Mouse (Mus musculus): ENCODE data around the gene Thbs2.

Gene Thbs2

DNA sequence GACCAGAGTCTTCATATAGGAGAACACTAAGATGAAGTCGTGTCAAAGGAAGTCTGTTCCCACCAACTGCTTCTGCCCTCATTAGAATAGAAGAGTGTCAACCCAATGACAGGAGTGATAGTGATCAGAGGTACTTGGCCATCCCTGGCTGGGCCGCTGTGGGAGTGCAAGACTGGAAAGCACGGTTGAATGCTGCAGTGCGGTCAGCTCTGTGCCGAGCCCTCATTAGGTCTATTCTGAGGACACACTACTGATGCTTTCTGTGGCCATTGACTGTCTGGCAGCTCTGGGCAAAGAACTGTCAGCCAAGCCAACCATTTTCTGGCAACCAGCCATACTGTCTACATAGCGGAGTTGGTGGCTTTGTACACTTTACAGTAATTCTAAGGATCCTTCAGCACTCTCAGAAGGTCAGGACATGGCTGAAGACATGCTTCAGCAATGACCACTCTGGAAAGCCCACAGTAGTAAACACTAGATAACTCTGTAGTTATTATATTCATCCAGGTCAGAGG is 2.3 kb upstream of the Thbs2 start:
- no peak for DNase-seq

DNA sequence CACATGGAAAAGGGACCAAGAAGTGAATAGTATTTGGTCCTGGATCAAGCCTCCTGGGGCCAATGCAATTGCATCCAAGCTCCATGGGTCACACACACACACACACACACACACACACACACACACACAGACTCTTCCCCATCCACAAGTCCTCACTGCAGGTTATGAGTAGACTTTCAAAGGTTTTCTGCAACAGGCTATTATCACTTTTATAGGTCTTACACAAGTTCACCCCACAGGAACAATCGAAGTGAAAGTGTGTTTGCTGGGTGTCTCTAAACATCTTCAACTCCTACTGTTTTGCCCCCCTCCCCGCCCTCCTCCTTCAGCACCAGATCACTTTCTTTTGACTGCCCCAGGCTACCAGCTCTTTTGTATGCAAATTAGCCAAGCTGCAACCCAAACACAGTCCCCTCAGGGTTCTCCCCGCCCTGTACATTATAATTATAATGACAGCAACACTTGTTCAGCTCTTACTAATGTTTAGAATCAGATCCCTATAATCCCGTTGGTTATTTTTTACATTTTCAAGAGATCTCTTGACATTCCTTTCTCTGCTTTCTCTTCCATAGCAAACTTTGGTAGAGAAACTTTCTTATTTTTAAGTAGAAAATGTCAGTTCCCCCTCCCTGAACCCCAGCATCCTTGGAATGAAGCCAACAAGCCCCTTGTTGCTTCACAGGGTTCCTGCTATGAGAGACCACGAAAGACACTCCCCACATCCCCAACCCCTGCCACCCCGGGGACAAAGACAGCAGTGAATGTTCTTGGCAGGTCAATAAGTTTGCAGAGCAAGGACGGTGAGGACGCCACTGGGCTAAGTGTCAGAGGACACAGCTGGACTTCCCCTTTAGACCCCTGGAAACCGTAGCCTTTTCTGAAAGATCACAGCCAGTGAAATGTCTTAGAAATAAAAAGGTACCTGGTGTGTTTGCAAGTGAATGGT is 714 bp downstream of the Thbs2 start:
- DNase-seq = no peak

DNA sequence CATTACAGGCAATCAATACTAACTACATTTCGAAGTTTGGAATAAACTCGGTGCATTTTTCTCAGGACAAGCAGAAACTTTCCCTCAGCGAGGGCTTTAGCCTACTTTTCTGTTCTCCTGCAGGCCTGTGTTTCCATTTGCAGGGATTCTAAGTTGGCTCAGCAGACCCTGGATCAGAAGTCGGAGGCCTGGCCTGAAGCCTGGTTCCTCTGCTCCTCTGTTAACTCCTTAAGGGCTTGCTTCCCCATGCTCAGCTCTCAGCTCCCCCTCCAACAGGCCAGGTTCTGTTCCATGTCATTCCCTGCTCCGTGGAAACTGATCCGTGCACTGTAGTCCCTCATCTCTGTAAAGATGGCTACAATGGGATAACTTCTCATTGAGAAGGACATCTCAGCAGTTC is 2.1 kb downstream of the Thbs2 start:
- no peak for DNase-seq

DNA sequence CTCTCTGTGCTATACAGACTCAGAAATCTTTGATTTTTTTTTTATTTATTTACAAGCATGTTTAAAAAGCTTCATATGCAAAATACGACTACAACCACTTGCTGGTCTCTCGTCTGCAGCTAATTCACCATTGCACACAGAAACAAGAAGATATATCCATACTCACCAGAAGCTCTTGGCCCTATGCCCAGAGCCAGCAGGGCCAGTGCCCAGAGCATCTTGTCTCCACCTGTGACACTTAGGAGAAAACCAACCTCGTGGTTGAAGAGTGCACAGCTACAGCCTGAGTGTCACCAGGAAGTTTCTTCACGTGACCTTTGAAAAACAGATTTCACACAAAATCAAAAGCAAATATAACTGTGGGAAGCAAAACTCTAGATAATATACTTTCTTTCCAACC is 2.8 kb downstream of the Thbs2 start:
- DNase-seq = no peak

DNA sequence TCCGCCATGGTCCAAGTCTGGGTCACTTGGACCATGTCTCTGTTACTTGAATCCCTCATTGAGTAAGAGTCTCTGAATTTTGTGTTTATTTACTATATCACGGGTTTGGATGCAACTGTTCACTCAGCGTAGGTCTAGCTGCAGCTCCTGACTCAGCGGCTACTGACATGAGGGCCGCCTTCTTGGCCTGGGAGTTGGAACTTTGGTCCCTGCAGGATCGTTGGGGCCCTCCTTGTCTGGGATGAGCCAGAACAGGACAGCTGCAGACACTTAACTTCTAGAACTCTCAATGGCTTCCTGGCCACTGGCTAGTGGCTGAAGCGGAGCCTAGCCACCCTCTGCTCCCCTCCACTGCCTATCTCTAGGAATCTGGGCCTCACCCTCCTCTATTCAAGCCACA is 11.2 kb downstream of the Thbs2 start:
- DNase-seq = no peak

DNA sequence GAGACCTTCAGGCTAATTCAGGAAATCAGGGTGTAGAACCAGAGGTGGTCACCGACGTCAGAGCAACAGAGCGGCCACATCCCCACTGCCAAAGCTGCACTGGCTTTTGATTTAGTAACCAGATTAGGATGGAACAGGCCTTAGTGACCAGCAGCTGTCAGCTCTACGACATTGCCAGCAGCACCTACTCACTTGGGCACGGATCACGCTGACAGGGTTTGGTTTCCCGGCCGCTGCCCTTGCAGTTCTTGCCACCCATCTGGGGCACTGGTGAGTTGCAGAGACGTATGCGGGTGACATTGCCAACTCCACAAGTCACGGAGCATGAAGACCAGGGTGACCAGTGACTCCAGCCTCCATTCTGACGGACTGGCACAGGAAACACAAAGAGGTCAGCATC is 13.0 kb downstream of the Thbs2 start:
- no peak for DNase-seq

DNA sequence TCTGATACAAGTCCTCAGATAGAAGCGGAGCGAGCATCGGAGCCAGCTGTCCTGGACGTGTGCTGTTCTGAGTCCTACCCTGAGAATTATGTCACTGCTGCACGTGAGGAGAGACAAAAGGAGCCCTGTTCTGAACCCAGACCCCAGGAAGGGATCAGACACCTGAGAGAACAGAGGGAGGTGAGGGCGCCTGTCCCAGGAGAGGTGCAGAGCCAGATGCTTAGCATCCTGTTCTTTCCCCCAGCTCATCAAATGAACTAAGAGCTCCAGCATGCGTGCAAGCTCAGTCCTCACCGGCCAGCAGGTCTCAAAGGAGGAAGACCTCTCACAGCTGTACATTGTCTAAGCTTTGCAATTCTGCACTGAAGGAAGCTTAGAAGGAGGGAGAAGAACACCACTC is 16.8 kb downstream of the Thbs2 start:
- no peak for DNase-seq

DNA sequence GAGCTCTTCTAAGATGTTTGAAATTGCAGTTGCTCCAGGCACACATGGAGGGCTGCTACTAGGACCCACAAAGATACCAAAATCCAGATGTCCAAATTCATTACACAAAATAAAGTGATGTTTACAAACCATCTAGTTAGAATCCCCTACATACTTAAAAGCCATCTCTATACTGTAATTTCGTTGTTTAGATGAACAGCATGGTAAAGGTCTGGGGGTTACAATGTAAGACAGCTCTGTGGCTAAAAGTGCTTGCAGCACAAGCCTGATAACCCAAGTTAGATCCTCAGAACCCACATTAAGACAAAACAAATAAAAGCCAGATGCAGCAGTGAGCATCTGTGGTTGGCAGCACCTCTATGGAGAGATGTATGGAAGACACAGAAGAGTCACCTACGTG is 18.5 kb downstream of the Thbs2 start:
- no peak for DNase-seq

DNA sequence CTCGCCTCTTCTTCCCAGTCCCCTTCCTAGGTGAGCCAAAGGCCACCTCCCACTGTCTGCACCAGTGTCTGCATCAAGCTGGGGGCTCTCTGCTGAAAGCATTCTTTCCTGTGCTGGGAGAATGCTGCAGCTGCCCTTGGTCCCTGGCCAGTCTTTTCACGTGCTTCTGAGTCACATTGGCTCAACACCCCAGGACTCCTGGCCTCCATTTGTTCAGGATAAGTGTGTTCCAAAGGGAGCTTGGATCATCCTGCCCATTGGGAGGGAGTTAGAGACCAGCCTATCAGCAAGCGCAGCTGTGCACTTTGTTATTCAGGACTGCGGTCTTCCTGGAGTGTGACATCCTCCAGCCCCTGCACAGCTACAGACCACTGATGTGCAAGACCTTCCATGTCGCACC is 21.6 kb downstream of the Thbs2 start:
- DNase-seq = no peak

DNA sequence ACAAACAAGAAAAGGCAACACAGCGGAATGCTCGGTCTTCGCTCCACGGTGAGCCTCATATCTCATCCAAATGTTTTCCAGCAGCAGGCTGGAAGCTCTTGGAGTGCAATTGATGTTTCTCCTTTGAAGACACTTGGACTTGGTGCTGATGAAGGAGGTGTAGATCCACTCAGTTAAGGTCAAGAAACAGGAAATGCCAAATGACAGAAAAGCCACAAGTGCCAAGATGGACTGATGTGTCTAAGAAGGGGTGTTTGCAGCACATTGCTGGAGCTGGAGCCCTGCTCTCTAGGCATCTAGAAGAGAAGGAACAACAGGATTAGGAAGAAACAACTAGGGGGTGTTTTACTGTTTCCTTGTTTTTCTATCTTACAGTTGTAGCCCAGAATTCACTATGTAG is 26.8 kb downstream of the Thbs2 start:
- DNase-seq = no peak

DNA sequence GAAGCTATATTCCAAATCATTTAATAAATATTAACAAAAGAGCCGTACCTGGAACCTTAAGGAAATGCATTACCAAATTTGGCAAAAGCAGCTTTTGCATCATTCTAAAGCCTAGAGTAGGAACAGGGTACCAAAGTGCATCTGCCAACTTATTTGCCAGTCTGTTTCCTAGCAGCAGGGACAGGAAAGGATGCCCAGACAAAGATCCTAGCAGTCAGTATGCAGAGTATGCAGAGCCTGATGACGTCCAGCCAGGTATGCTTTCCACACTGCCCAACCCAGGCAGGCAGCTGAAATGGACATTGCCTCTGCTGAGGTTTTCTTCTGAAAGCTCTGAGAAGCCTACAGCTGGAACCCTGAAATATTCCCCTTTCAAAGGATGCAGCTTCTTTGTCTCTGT is 27.6 kb downstream of the Thbs2 start:
- no peak for DNase-seq

DNA sequence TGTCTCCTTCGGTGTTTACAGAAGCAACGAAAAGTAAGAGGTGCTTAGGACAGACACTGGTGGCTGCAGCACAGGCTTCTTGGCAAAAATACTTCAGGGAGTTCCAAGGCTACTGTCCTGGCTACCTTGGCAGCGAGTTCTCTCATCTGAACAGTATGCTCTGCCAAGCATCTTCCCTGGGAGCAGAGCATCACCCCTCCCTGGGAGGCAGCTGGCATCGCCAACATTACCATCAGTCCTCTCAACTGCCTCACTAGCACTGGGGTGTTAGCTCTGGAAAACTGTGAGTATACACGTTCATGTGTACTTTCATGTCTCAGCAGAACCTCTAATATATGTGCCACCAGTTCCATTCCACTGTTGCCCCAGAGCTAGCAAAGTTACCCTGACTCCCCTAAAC is 30.7 kb downstream of the Thbs2 start:
- no peak for DNase-seq

DNA sequence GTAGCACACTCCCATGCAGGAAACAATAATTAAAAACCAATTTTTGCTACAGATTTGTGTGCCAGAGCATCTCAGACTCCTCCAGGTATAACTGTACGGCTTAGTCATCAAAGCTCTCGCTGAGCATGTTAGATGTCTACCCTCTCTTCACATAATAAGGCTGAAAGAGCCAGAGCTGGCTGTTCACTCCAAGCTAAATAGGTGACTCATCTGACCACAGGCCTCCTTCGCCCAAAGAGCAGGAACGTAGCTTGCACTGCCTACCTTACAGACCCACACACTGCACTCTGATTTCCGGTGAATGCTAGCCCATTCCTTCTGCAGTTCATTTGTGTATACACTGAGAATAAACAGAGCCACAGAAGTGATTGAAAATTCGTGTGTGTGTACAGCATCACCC is 31.6 kb downstream of the Thbs2 start:
- no peak for DNase-seq

DNA sequence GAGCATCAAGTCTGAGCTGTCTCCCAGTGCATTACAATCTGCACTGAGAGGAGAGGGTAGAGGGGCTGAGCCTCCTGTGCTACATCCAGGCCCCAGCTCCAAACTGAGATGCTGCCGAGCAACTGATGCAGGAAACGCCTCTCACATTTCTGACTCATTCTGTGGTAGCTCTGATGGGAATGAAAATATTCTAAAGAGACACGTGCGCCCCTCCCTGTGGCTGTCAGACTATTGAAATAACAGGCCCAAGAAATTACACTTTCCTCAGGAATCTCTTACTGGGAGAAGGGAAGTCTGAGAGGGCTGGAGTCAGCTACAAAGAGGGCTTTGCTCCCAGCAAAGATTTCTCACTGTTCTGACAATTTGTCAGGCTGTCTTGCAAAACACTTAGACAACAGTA is 34.3 kb downstream of the Thbs2 start:
- no peak for DNase-seq

DNA sequence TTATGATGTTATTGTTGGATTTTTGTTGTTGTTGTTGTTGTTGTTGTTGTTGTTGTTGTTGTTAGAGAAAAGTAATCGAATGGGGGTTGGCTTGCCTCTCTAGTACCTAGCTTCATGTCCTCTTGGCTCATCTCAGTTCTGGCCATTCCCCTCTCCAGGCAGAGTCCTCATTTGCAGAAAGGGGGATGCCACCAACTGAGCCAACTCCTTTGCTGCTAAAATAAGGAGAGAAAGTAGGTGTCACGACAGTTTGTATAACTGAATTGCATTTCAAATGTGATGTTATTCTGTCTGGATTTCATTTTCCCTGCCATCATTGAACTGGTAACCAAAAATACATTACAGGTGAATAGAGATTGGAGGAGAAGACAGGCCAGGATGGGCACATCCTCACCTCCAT is 35.9 kb downstream of the Thbs2 start:
- no peak for DNase-seq

DNA sequence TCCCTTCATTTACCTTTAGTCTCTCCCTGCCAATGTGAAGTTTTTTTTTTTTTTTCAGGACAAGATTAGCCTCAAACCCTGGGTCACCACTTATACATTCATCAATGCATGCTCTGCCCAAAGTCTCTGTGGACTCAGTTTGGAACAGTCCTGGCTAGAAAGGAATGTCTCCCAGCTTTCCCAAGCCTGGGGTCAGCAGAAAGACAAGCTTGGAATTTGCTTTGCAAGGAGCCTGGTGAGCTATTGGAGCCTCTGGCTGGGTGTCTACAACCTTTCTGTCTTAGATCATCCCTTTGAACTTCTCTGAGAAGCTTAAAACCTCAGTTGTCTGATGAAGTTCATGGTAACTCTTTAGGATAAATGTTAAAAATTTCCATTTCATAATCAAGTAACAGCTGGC is 36.9 kb downstream of the Thbs2 start:
- DNase-seq = no peak

DNA sequence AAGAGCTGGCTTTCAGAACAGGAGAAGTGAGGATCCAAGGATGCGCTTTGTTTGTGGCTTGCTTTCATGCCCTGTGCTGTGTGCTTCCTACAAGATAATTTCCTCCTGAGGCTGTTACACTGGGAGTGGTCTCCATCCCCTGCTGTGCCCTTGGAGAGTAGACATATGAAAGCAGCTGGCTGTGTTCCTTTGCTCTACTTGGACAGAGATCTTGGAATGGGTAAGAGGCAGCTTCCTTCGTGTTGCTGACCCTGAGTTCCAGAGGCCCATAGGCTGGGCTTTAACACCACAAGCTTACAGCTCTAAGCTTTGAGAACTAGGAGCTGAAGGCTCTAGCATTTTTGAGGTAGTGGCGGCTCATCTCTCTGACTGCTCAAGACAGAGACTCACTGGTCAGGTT is 39.1 kb downstream of the Thbs2 start:
- no peak for DNase-seq

DNA sequence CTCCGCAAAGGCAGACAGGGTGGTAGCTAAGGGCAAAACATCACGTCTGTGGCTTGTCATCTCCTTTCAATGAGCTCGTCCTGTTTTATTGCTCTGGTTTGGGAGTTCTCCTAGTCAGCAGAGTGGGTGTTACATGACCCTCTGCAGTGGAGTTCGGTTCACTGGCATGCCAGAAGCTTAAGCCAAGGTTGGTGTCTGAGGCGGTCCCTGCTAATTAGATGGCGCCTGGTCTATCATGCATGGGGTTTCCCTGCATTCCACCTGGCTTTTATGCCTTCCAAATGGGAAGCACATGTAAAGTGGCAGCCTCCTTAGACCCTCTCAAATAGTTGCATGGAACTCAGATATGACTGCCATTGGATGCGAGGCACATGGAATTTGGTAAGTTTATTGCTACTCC is 42.0 kb downstream of the Thbs2 start:
- no peak for DNase-seq

DNA sequence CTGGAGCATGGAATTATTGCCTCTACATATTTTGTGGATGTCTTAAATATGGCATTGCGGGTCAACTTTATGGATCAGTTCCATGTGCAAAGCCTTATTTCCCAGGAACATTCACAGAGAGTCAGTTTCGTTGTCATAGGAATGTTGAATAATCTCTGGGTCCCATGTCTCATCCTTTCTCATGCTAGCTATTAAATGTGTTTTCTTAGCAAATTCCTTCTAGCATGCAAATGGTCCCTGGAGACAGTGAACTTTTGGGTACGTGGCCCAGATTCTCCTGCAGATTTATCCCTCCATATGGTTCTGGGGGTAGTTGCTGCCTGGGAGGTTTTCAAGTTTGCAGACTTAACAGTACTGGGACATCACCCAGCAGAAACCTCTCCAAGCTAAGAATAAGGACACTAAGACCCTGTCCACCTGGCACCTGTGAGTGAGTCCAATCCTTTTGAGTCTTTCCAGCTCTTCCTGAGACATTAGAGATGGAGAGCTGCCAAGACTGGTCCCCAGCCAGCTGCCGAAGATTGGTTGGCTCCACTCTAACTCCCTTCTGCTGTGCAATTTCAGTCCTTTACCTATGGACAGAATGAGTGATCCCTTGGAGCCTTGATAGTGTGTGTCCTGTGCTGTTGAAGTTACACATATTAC is 45.9 kb downstream of the Thbs2 start:
- DNase-seq = no peak

DNA sequence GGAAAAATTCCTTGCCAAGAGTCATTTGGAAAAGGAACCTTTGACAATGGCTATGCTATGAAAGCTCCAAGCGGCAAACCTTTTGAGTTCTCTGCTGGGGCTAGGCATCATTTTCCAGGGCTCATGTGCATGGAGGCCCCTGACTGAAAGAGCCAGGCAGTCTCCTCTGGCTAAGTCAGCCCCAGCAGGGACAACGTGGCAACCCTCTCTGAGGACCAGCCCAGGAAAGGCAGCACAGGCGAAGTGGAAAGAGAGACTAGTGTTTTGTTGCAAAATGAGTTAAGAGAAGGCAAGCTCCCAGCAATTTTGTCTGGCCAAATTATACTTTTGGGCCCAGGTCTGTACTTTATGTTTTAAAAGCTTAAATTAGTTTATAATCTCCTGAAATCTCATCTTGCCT is 50.0 kb downstream of the Thbs2 start:
- DNase-seq = no peak

DNA sequence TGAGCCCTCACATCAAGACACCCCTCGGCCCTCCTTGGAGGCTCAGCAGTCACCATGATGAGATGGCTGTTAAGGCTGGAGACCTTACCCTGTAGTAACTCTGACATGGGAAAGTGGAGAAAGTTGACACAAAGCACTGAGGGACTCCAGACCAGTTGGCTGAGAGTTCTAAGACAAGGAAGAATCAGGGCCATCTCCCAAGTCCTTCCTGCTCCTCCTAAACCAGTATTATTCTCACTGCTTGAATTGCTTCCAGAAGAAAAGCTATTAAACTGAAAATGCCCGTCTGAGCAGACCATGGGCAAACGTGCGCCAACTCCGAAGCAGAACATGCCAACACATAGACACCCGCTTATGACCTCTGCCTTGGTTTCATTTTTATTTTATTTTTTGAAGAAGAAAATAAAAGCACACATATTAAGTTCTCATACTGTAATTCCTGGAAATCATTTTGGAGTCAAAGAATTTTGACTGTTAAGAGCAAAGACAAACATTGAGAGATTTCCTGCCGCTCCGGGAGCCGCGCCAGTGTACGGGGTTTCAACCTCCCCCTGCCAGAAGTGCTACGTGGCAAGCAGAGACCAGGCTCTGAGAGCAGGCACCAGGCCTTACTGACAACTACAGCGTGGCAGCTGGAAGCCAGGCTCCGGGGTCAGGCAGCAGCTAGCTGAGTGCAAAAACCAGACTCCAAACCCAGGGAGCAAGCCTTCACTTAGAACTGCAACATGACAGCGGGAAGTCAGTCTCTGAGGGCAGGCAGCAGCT is 53.5 kb downstream of the Thbs2 start:
- DNase-seq = peak; percentile 21

DNA sequence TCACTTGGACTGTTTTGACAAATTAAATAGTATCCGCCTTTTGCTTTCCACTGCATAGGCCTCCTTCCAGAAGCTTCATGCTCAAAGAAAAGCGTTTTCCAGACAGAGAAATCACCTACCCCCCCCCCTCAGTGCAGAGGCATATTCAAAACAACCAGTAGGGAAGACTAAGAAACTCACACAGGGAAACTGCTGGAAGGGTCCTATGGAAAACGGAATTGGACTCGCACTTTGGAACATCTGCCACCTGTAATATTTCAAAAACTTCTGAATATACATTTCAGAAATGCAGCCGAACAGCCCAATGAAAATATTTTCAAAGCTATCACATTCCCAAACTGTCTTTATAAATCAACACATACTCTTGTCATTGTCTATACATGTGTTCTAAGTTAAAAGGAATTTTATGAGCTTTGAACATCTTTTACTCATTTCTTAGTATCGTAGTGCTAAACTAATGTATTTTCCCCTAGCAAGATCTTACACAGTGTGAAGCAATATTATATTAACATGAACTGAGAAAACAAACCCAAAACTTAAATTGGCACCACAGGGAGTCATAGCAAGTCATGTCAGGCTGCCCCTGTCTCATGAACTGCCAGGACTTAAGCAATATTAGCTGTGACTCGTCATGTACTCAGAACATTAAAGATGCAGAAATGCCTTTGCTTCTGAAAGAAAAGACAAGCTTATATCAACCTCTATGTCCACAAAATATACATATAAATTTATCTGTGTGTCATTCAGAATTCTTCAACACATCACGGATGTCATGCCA is 58.3 kb downstream of the Thbs2 start:
- DNase-seq = no peak

DNA sequence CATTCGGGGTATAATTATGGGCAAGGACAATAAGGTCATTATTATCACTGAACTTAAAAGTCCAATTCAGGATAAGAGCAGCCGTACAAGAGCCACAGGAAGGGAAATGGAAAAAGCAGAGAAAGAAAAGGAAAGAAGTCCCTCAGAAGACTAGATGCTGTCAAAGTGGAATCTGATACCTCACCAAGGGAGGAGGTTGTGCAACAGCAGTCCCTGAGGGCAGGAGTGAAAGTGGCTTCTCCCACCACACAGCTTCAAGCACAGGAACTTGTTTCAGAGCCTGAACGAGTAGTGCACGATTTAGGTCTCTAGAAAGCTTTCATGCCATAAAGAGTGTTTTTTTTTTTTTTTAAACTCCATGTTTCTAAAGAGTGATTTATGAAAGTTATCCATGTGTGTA is 65.1 kb downstream of the Thbs2 start:
- DNase-seq = no peak
